Mouse (Mus musculus) bone marrow macrophage, adult 2 months (primary cell): ENCODE measurements around the gene Cct8l1. TPM values are rescaled to one million over a fixed set of nuclear protein-coding genes. Genes with fewer than 3 reads are reported as not detected.

ENCODE experiments used
- H3K27ac ChIP-seq: 2 replicates; pipeline ENCODE4 v1.5.1; 2012; ENCODE audit warnings: low read depth, low read length; ENCODE audit not compliant: insufficient read depth
- H3K4me1 ChIP-seq: 2 replicates; pipeline ENCODE4 v1.6.1; 2012; ENCODE audit warnings: low read length; ENCODE audit not compliant: control insufficient read depth, insufficient read depth
- H3K4me3 ChIP-seq: 2 replicates; pipeline ENCODE4 v1.5.1; 2012; ENCODE audit warnings: mild to moderate bottlenecking, low read length, moderate library complexity; ENCODE audit not compliant: insufficient read depth
- CTCF ChIP-seq: IDR thresholded peaks from 2 replicates; pipeline ENCODE4 v1.5.1; 2012; ENCODE audit warnings: low read depth, mild to moderate bottlenecking, low read length, moderate library complexity
- POLR2A ChIP-seq: IDR thresholded peaks from 2 replicates; pipeline ENCODE4 v1.6.1; 2012; ENCODE audit warnings: mild to moderate bottlenecking, low read depth, low read length, borderline replicate concordance
- polyA plus RNA-seq: library from polyadenylated mRNA; stranded (reverse); fragments of >200 nt; gene quantifications from 2 replicates; pipeline ENCODE4 v1.2.4, GENCODE M21; 2012; ENCODE audit not compliant: missing spikeins, insufficient read depth, insufficient read length

The Cct8l1 gene
- polyA plus RNA-seq, 1 experiment, result not detected

DNA sequence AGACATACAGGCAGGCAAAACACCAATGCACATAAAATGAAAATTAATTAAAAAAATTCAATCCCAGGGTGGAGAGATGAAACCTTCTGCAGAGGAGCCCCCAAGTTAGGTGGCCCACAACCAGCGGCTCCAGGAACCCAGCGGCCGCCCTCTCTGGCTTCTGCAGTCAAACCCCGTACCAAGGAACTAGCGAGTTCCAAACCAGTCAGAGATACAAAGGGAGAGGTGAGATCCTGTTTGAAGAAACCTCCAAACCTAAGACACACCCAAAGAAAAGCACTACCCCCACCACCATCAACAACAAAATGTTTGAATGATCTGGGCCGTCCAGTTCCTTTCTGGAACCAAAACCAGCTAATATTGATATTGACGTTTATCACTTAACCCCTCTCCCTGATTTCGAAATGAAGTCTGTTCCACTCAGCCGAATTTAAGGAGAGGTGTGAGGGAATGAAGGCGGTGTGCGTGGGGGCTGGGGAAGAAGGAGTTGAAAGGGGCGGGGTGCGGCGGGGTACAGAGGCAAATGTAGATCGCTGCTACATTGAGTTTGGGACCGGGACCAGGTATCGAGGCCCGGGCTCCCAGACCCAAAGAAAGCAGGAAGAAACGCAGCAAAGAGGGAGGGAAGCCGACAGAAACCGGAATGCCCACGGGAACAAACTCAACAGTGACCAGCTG, 13.1 kb downstream of the Cct8l1 start:
- peak overlapping the region; percentile 64 for H3K27ac ChIP-seq
- TF ChIP-seq POLR2A (no peak), CTCF (no peak)
- peak overlapping the region; percentile 74 for H3K4me3 ChIP-seq
- H3K4me1 ChIP-seq, result peaks cover 20% of the 10 kb centered on the region

GRCm38 (mm10) chr5:25529529-25530421, 13.9 kb downstream of the Cct8l1 start:
- Histone ChIP-seq H3K4me1 (peaks cover 20% of the 10 kb centered on the region), H3K4me3 (peak overlapping the region; percentile 93), H3K27ac (peak overlapping the region; percentile 98)
- TF ChIP-seq POLR2A (0 out of 2 replicates have a peak, but pooled peaks have one; percentile 44), CTCF (no peak)

DNA sequence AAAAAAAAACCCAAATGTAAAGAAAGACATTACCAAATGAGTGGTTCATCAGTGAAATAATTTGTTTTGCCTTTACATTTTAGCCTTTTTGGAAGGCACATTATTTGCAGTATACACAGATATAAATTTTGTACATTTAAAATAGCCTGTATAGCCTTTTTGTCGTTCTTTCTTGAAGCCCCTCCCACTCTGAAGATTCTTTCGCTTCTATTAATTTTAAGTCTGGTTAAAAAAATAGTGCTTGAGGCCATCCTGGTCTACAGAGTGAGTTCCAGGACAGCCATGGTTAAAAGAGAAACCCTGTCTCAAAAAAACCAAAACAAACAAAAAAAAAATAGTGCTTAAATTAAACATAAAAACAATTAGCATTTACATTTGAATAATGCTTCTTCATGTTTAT, 14.8 kb downstream of the Cct8l1 start:
- H3K27ac ChIP-seq, result no peak overlapping the region
- peaks cover 20% of the 10 kb centered on the region for H3K4me1 ChIP-seq
- TF ChIP-seq POLR2A (no peak), CTCF (no peak)
- H3K4me3 ChIP-seq, result no peak overlapping the region

DNA sequence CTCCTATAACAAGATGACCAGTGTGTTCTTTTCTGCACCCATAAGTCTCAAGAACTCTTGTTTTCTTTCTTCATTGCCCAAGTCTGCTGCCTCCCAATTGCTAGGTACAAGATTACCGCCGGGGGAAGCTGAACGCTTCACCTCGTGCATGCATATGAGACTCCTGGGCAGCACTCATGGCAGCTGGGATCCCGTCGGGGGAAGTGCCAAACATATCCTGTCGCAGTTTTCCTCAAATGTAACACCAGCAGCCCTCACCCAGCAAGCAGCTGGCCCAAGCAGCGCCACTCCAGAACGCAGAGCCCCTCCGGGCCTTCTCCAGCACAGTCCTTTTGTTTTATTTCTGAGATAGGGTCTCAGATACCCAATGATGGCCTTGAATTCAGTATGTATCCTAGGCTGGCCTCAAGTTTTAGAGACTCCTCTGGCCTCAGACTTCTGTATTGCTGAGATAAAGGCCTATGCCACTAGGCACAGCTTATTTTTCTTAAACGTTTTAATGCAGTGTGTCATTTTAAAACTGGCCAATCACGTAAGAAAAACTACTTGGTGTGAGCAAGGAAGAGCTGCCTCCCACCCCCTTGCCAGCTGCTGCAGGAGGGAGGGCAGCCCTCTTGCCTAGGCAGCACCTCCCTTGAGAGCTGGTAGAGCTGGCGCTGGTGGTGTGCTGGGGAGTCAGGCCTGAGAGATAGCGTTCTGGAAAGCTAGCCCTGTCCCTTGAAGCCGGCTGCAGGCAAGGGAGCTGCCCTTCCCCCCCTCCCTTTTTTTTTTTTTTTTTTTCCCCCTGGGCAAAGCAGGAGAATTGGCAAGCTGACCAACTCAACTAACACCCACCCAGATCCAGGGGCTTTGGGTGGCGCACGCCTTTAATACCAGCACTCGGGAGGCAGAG, 16.6 kb downstream of the Cct8l1 start:
- H3K4me3 ChIP-seq, result no peak overlapping the region
- no peak overlapping the region for H3K27ac ChIP-seq
- no peak for TF ChIP-seq CTCF
- no peak for TF ChIP-seq POLR2A
- peaks cover 11% of the 10 kb centered on the region for H3K4me1 ChIP-seq

GRCm38 (mm10) chr5:25533298-25533697, 17.4 kb downstream of the Cct8l1 start:
- no peak for TF ChIP-seq CTCF
- no peak for TF ChIP-seq POLR2A

GRCm38 (mm10) chr5:25535566-25535965, 19.7 kb downstream of the Cct8l1 start:
- Histone ChIP-seq H3K4me3 (no peak overlapping the region), H3K4me1 (no peaks in the 10 kb centered on the region), H3K27ac (no peak overlapping the region)
- TF ChIP-seq CTCF (no peak), POLR2A (no peak)

More at GRCm38 (mm10) chr5:25533298-25533697, 17.4 kb downstream of the Cct8l1 start:
- no peak overlapping the region for H3K4me3 ChIP-seq
- no peak overlapping the region for H3K27ac ChIP-seq
- H3K4me1 ChIP-seq, result peaks cover 5% of the 10 kb centered on the region

DNA sequence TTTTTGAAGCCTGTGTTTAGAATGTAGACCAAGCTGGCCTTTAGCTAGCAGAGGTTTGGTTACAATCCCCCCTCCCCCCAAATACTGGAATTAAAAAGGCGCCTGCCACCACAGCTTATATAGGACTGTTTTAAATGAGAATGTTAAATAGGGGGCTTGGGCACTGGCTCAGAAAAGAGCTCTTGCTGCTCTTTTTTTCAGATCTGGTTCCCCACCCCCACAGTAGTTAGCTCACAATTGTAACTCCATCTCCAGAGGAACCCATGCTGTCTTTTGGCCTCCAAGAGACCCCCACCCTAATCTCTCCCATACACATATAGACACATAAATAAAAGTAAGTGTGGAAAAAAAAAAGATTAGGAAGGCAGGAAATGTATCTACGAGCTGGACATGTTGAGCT, 20.6 kb downstream of the Cct8l1 start:
- TF ChIP-seq POLR2A, result no peak
- TF ChIP-seq CTCF, result no peak
- Histone ChIP-seq H3K4me3 (no peak overlapping the region), H3K4me1 (no peaks in the 10 kb centered on the region), H3K27ac (no peak overlapping the region)

DNA sequence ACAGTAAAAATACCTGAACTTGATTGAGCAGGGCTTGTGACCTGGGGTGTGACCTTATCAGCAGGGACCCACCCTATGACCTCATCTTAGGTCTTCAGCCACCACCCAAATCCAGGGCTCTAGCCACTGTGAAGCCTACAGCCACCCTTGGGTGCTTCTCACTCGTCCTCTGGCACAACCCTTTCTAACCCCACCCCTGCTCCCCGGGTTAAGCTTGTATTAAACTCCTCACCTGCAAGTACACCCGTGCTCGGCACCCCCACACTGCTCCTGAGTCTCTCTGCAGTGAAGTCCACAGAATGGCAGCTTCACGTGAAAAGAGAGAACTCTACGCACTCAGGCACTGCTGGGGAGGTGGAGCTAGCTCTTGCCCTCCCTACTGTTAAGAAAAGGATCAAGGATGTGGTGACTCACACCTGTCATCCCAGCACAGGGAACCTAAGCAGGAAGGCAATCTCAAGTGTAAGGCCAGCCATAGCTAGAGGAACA, 21.1 kb downstream of the Cct8l1 start:
- Histone ChIP-seq H3K4me1 (no peaks in the 10 kb centered on the region), H3K27ac (no peak overlapping the region), H3K4me3 (no peak overlapping the region)
- no peak for TF ChIP-seq POLR2A
- no peak for TF ChIP-seq CTCF

DNA sequence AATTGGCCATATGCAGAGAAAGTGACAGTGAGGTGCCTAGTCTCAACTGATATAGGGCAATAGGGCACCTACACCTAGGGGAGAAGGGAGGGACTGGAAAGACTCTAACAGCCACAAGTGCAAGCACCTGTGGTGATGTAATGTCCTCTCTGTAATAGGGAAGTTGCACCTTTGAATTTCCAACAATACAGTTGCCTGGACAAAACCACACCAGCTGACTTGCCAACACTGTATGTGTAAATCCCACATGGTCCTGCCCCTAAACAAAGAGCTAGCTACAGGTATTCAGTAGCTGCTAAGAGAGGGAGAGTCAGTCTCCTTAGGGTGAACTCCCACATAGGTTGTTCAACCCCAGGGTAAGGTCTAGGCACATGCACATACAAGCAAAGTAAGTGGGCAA, 24.5 kb downstream of the Cct8l1 start:
- H3K4me3 ChIP-seq, result no peak overlapping the region
- H3K4me1 ChIP-seq, result no peaks in the 10 kb centered on the region
- TF ChIP-seq CTCF (no peak), POLR2A (no peak)
- no peak overlapping the region for H3K27ac ChIP-seq

DNA sequence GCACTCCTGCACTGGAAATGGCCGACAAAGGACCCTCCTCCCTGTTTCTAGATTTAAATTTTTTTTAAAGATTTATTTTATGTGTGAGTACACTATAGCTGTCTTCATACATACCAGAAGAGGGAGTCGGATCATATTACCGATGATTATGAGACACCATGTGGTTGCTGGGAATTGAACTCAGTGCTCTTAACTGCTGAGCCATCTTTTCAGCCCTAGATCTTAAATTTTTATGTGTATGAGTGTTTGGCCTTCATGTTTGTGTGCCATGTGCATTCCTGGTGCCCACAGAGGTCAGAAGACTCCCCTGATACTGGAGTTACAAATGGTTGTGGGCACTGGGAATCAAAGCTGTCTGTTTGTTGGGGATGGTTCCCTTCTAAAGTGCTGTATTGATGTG, 25.1 kb downstream of the Cct8l1 start:
- Histone ChIP-seq H3K27ac (no peak overlapping the region), H3K4me3 (no peak overlapping the region), H3K4me1 (no peaks in the 10 kb centered on the region)
- no peak for TF ChIP-seq POLR2A
- TF ChIP-seq CTCF, result no peak
